Mouse (Mus musculus) hindbrain, embryonic 16.5 days (tissue): ENCODE measurements around the gene Catsperz. TPM values are rescaled to one million over a fixed set of nuclear protein-coding genes. Genes with fewer than 3 reads are reported as not detected.
"Not testable (repeated sequence)": the region's sequence is repeated elsewhere in the genome, so short reads cannot be mapped to it uniquely, and the experiment has no call there.

Experiments used
- ATAC-seq: fragments of 200-750 bp; cut with Nextera tagmentation; 2 replicates; pipeline ENCODE4 v1.8.0; 2017; ENCODE audit warnings: moderate TSS enrichment, moderate library complexity
- H3K27ac ChIP-seq: fragments of 300-500 bp; sonication (generic); 2 replicates; pipeline ENCODE4 v1.5.1; 2014; ENCODE audit warnings: low read depth, mild to moderate bottlenecking, control low read depth, low read length, moderate library complexity
- H3K27me3 ChIP-seq: fragments of 300-500 bp; sonication (generic); replicated peaks from 2 replicates; pipeline ENCODE4 v1.6.1; 2014; ENCODE audit warnings: low read length; ENCODE audit not compliant: control insufficient read depth, insufficient read depth
- H3K36me3 ChIP-seq: fragments of 300-500 bp; sonication (generic); 2 replicates; pipeline ENCODE4 v1.6.1; 2014; ENCODE audit warnings: mild to moderate bottlenecking, low read length, moderate library complexity, mixed read lengths; ENCODE audit not compliant: control insufficient read depth, insufficient read depth
- H3K4me1 ChIP-seq: fragments of 300-500 bp; sonication (generic); 2 replicates; pipeline ENCODE4 v1.6.1; 2014; ENCODE audit warnings: low read depth, low read length; ENCODE audit not compliant: control insufficient read depth, insufficient read depth
- H3K4me2 ChIP-seq: fragments of 300-500 bp; sonication (generic); 2 replicates; pipeline ENCODE4 v1.6.1; 2014; ENCODE audit warnings: mild to moderate bottlenecking, low read length, control low read depth, moderate library complexity
- H3K4me3 ChIP-seq: fragments of 300-500 bp; sonication (generic); 2 replicates; pipeline ENCODE4 v1.5.1; 2014; ENCODE audit warnings: mild to moderate bottlenecking, low read length, control low read depth, moderate library complexity
- H3K9ac ChIP-seq: fragments of 300-500 bp; sonication (generic); 2 replicates; pipeline ENCODE4 v1.6.1; 2014; ENCODE audit warnings: low read depth, mild to moderate bottlenecking, control low read depth, low read length, moderate library complexity
- H3K9me3 ChIP-seq: fragments of 300-500 bp; sonication (generic); 2 replicates; pipeline ENCODE4 v1.6.1; 2014; ENCODE audit warnings: mild to moderate bottlenecking, low read length, moderate library complexity; ENCODE audit not compliant: control insufficient read depth
- WGBS: fragments of 180-500 bp; shearing (Covaris S2); extraction: QIAGEN DNeasy Blood & Tissue Kit; methylation state at CpG from one replicate; pipeline ENCODE4 v1.1.7; 2014; 5-methylcytosine and 5-hydroxymethylcytosine counted together
- polyA plus RNA-seq: library from polyadenylated mRNA; unstranded; fragments of >200 nt; fragmentation: Nextera tagmentation; extraction: Ambion mirVana; gene quantifications from 2 replicates; pipeline ENCODE4 v1.2.1, GENCODE M21; 2015

Gene Catsperz
- polyA plus RNA-seq, 1 experiment from 2014 or later = 3.3 TPM

DNA sequence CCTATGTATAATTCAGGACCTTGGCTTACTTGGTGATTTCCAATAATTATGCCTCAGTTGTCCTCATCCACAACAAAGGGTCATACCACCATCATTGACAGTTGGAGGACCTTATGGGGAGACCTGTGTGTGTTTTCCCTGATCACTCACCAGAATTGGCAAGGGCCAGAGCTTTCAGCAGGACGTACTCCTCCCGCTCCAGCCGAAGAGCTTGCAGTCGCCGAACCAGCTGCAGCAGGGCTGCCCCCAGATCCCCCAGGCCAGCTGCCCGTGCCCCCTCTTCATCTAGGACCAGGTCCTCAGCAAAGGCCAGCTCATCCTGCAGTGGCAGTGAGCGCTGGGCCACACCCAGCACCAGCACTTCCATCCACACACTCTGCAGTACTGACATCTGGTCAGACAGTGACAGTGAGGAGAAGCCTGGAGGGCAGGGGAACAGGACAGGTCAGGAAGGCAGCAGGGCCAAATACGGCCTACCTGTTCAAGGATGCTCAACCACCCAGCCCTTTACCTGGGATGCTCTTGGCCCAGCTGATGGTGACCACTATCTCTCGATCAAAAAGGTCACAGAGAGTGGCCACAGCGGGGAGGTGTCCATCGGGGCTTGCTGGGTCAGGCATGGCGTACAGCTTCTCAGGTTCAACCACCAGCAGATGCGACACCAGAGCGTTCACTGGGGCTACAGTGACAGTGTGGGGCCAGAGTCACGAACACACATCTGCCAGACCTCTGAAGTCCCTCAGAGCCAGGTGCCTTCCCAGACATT is 12.8 kb downstream of the Catsperz start:
- Histone ChIP-seq H3K27me3 (no peaks in the 10 kb centered on the region), H3K9me3 (no peaks in the 10 kb centered on the region), H3K4me3 (no peak overlapping the region), H3K4me2 (no peak overlapping the region), H3K4me1 (peaks cover 24% of the 10 kb centered on the region), H3K9ac (no peak overlapping the region), H3K36me3 (peaks cover 21% of the 10 kb centered on the region), H3K27ac (no peak overlapping the region)
- WGBS = 91% methylated on average over 15 of the region's 15 CpGs
- no peak for ATAC-seq

DNA sequence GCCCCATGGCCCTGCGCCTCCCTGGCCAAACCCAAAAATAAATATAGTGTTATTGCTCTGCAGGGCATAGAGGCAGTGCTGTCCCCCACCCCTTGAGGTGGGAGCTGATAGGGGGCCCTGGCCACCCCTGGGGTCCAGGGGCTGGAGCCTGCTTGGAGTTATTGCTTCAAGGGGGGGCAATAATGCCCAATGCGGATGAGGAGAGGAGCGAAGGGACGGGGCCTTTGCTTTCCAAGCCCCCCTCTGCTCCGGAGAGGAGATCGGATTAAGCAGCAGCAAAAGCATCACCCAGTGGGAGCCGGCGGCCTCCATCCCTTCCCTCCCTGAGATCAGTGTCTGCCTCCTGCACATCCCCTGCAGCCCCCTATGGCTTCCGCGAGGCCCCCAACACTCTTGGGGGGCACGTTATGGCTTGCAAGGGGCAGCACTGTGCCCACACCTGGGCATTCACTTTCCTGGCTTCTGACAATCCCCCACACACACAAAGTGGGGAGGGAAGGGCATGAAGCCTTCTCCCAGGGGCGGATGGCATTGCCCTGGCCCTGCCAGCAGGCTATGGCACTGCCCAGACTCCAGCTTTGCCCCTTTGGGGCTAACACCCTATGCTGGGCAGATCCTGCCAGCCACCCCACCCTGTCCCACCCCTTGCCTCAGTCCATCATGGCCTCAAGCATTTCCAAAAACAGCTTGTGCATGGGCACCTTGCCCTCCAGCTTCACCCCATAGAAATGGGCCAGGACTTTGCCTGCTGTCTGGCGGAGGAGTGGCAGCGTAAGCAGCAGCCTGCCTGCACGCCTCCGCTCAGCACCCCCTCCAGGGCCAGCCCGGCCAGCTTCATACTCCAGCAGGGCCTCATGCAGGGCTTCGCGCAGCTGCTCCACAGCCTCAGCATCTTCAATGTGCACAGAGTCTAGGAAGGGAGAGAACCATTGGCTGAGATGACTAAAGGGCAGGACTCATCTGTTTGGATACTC is 13.8 kb downstream of the Catsperz start:
- H3K36me3 ChIP-seq = peaks cover 29% of the 10 kb centered on the region
- no peak overlapping the region for H3K9ac ChIP-seq

GRCm38 (mm10) chr19:6910306-6910705 is 14.9 kb downstream of the Catsperz start:
- WGBS = under 1% methylated on average over 26 of the region's 30 CpGs
- not testable (repeated sequence) for H3K9me3 ChIP-seq, H3K27me3 ChIP-seq, ATAC-seq
- peaks cover 27% of the 10 kb centered on the region for H3K4me1 ChIP-seq
- H3K4me3 ChIP-seq = peak overlapping the region; percentile 74
- peak overlapping the region; percentile 99 for H3K27ac ChIP-seq
- peaks cover 35% of the 10 kb centered on the region for H3K36me3 ChIP-seq
- peak overlapping the region; percentile 67 for H3K4me2 ChIP-seq
- H3K9ac ChIP-seq = peak overlapping the region; percentile 88

More for the DNA sequence above, 13.8 kb downstream of the Catsperz start:
- Histone ChIP-seq H3K4me1 (peaks cover 27% of the 10 kb centered on the region), H3K9me3 (no peaks in the 10 kb centered on the region), H3K4me2 (peak overlapping the region; percentile 67), H3K27ac (no peak overlapping the region), H3K4me3 (peak overlapping the region; percentile 14), H3K27me3 (no peaks in the 10 kb centered on the region)
- 79% methylated on average over 19 of the region's 19 CpGs for WGBS
- no peak for ATAC-seq

GRCm38 (mm10) chr19:6909507-6910289 is 15.5 kb downstream of the Catsperz start, which contains the start of the genes Trmt112 and Prdx5:
Gene Trmt112, plus strand, starts transcription at chr19:6909698.
Gene Prdx5, minus strand, starts transcription at chr19:6910106.
- Histone ChIP-seq H3K27me3 (no peaks in the 10 kb centered on the region), H3K9ac (peak within 1 kb of the TSS; percentile 88), H3K9me3 (no peaks in the 10 kb centered on the region), H3K4me2 (peak within 1 kb of the TSS; percentile 67), H3K36me3 (peaks cover 40% of the 10 kb centered on the region), H3K4me3 (peak within 1 kb of the TSS; percentile 74), H3K27ac (peak within 1 kb of the TSS; percentile 99), H3K4me1 (peaks cover 27% of the 10 kb centered on the region)
- WGBS = under 1% methylated on average over 62 of the region's 65 CpGs
- peak; percentile 95 for ATAC-seq

DNA sequence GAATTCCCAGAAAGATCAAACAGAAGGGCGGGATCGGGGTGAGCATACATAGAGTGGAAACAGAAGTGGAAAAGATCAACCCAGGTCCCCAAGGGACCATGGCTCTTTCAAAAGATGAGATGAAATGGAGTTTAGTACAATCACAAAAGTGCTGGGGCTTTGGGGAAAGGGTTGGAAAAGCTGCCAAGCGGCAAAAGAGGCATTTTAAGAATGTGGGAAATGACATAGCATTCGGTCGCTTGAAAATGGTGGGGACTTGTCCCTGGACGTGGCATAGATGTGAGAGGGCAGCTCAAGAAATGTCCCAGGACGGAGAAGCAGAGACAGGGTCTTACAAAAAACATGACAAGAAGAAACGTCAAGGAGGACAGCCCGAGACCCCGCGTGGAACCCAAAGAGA is 16.2 kb downstream of the Catsperz start:
- Histone ChIP-seq H3K4me2 (peak overlapping the region; percentile 67), H3K27me3 (no peaks in the 10 kb centered on the region), H3K9me3 (no peaks in the 10 kb centered on the region), H3K4me3 (peak overlapping the region; percentile 74), H3K4me1 (peaks cover 27% of the 10 kb centered on the region), H3K27ac (peak overlapping the region; percentile 99), H3K36me3 (peaks cover 40% of the 10 kb centered on the region), H3K9ac (peak overlapping the region; percentile 88)
- WGBS = 12% methylated on average over 11 of the region's 11 CpGs
- ATAC-seq = no peak

- Histone ChIP-seq H3K4me2 (peak overlapping the region; percentile 67), H3K27ac (no peak overlapping the region), H3K4me1 (peaks cover 27% of the 10 kb centered on the region), H3K9ac (peak overlapping the region; percentile 35), H3K36me3 (peaks cover 35% of the 10 kb centered on the region), H3K27me3 (no peaks in the 10 kb centered on the region), H3K4me3 (peak overlapping the region; percentile 74), H3K9me3 (no peaks in the 10 kb centered on the region)
- no peak for ATAC-seq
- WGBS = 86% methylated on average over 7 of the region's 7 CpGs
These were observed 17.2 kb downstream of the Catsperz start for GRCm38 (mm10) chr19:6907811-6908540.

DNA sequence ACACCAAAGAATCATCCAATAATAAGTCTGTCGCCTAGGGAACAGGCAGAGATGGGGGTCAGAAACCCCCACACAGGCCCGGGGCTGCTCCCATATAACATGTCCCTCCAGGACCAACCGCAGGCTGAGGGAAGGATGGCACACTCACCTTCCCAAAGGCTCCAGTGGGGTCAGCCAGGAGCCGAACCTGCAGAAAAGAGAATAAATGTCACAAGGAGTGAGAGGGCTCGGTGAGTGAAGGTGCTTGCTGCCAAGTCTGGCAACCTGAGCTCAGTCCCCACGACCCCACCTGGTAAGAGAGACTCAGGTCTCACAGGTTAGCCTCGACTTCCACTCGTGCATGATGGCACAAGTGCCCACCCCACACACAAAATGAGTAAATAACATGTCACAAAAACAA is 18.1 kb downstream of the Catsperz start:
- no peaks in the 10 kb centered on the region for H3K9me3 ChIP-seq
- H3K27ac ChIP-seq = no peak overlapping the region
- peaks cover 27% of the 10 kb centered on the region for H3K4me1 ChIP-seq
- no peak for ATAC-seq
- no peaks in the 10 kb centered on the region for H3K27me3 ChIP-seq
- H3K36me3 ChIP-seq = peaks cover 27% of the 10 kb centered on the region
- H3K9ac ChIP-seq = no peak overlapping the region; the same call in 1 of the 2 replicates
- 91% methylated on average over 8 of the region's 8 CpGs for WGBS
- H3K4me3 ChIP-seq = no peak overlapping the region
- no peak overlapping the region for H3K4me2 ChIP-seq

GRCm38 (mm10) chr19:6906199-6906598 is 19.0 kb downstream of the Catsperz start:
- Histone ChIP-seq H3K9me3 (no peaks in the 10 kb centered on the region), H3K4me1 (peaks cover 24% of the 10 kb centered on the region), H3K4me3 (no peak overlapping the region), H3K9ac (no peak overlapping the region), H3K27me3 (no peaks in the 10 kb centered on the region), H3K27ac (no peak overlapping the region), H3K4me2 (no peak overlapping the region), H3K36me3 (peaks cover 19% of the 10 kb centered on the region)
- ATAC-seq = no peak
- 88% methylated on average over 3 of the region's 3 CpGs for WGBS
